Mouse (Mus musculus) brain, adult 2 months (tissue): Measurements from ENCODE around the gene Ip6k1.

Experiments
- DNase-seq: peaks from one replicate; pipeline ENCODE4 v3.0.0; 2011; ENCODE audit warnings: low read depth, low spot score

Gene Ip6k1

GRCm38 (mm10) chr9:108056361-108057261 is 54.3 kb downstream of the Ip6k1 start:
- DNase-seq, result no peak

GRCm38 (mm10) chr9:108057262-108057562 is 54.9 kb downstream of the Ip6k1 start:
- DNase-seq, result no peak

DNA sequence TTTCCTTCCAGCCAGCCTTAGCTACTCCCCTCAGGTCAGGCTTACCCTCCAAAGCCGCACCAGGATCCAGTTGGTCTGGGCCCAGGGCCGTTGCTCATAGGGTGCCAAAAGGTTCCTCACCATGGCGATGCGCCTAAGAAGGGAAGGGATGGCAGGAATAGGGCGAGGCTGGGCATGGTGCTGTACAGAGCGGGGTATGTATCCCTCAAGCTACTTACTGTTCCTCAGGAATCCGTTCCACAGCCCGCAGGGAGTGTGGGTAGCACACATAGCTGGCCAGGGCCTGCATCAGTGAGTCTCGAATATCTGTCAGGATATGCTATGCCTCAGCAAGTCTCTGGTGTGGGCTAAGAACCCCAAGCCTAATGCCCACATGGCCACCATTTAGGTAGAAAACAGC is 56.0 kb downstream of the Ip6k1 start:
- no peak for DNase-seq

DNA sequence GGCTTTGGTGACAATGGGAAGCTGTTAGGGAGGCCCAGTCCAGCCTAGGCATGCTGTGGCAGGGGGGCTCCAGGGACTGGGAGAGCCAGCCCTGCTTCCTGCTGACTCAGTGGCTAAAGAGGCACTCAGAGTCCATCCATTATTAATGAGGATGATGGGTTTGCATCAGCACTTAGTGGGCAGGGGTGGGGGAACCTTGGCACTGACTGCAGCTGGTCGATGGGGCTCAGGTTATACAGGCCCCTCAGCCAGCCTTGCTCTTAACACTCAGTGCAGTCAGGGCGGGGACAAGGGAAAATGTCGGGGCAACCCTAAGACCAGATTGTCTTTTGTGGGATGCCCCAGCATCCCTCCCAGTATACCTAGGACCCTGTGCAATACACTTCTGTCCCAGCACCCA is 59.8 kb downstream of the Ip6k1 start:
- DNase-seq, result no peak

DNA sequence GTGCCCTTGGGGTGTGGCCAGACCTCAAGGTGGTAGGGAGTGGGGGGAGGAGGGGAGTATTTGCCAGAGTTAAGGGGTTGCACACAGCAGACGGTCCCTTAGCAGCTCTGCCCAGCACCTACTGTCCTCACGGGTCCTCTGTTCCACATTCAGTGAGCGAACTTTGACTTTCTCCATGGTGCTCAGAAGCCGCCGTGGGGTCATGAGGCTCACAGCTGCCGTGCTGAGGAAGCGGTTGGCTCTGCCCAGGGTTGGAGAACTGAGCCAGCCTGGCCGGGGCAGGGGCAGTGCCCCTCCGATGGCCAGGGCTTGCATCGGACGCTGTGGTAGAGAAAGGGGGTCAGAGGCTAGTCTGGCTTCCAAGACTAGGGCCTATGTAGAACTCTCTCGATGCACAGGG is 61.1 kb downstream of the Ip6k1 start:
- DNase-seq, result no peak

GRCm38 (mm10) chr9:108065491-108066011 is 63.2 kb downstream of the Ip6k1 start:
- DNase-seq, result peak; percentile 92

DNA sequence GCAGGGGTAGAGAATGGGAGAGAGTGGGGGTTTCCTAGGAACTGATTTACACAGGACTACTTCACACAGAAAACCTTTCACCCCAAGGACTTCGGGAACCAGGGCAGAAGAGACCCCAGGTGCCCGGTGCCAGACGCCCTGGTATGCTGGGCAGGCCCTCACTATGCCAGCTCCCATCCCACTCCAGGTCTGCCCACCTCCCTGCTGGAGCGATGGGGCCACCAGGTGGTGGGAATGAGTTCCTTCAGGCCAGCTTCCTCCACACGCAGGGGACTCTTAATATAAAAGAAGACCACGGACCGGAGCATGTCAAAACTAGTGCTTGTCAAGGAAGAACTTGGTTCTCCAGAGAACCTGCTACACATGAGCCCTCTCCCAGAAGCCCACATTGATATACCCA is 64.9 kb downstream of the Ip6k1 start:
- no peak for DNase-seq

DNA sequence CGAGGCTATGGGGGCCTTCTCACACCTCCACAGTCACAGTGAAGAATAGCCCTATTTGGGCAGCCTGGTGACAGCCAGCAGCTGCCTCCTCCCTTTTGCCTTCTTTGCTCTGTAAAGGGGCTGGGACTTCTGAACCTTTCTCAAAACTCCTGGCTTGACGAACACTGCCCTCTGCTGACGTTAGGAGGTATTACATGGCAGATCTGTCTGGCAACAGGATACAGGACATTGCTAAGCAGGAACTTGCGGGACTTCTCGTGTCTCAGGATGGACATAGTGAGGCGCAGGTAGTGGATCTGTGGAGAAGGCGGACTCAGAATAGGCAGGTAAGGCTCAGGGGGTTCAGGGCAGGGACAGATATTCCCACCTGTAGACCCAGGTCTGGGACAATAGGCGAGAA is 65.6 kb downstream of the Ip6k1 start:
- DNase-seq, result peak; percentile 96

GRCm38 (mm10) chr9:108069007-108069406 is 66.7 kb downstream of the Ip6k1 start:
- no peak for DNase-seq

DNA sequence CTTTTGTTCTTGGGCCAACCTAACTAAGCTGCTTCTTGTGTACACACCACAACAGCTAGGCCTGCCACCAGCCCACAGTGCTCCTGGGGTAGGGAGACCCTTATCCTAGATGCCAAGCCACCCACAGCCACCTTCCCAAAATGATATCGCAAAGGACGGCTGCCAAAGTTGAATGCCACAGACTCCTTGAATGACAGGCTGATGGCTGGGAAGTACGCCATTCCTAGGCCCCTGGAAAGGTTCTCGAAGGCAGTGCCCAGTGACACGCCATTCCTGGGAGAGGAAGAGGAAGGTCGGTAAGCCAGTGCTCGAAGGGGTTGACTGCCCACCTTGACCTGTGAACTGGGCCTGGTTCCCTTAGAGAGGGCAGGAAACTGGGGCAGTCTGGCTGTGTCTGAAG is 67.2 kb downstream of the Ip6k1 start:
- no peak for DNase-seq

DNA sequence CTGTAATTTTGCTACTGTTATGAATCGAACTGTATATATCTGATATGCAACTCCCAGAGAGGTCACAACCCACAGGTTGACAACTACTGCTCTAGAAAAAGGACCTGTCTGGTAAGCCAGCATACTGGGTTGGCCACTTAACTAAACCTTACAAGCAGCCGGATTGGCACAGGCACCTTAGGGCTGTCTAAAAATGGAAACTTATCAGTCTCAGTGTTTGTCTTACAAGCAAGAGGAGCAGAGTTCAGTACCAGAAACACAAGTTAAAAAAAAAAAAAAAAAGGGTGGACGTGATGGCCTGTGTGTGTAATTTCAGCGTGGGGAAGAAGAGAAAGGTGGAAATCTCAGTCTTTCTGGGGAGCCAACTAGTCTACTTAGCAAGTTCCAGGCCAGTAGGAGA is 69.5 kb downstream of the Ip6k1 start:
- DNase-seq, result no peak

GRCm38 (mm10) chr9:108072481-108072924 is 70.2 kb downstream of the Ip6k1 start:
- DNase-seq, result peak; percentile 83

- peak; percentile 98 for DNase-seq
Measured at GRCm38 (mm10) chr9:108073141-108073930, 71.0 kb downstream of the Ip6k1 start.

DNA sequence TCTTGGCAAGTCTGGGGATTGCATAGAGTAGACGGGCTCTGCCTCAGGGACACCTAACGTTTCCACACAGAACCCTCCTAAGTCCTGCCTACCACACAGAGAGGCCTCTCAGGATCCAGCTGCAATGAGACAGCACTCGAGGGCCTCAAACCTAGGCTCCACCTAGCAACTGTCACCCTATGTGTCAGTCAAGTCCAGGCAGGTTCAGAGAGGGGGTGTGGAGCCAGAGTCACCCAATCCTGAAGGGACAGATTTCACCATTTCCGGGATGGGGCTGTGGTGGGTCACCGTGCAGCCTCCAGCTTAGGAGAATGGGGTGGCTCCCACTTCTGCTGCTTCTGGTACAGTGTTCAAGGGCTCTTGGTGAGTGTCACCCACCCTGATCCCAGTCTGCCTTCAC is 77.9 kb downstream of the Ip6k1 start, which contains the start of gene Mst1:
TSS of gene Mst1 (plus strand) at position 269 of the 400 bp plus-strand sequence.
- no peak for DNase-seq

DNA sequence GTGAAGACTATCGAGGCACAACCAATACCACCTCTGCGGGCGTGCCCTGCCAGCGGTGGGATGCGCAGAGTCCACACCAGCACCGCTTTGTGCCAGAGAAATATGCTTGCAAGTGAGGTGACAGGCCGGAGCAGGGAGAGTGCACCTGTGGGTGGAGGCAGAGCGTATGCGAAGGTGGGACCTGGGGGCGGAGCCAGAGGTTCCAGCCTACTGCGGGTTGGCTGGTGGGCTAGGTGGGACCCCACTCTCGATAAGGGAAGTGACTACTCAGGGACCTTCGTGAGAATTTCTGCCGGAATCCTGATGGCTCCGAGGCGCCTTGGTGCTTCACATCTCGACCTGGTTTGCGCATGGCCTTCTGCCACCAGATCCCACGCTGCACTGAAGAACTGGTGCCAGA is 80.2 kb downstream of the Ip6k1 start:
- DNase-seq, result no peak

GRCm38 (mm10) chr9:108082988-108083431 is 80.7 kb downstream of the Ip6k1 start, which contains the start of gene Rnf123:
Rnf123 (minus strand) TSS chr9:108083346.
- no peak for DNase-seq

DNA sequence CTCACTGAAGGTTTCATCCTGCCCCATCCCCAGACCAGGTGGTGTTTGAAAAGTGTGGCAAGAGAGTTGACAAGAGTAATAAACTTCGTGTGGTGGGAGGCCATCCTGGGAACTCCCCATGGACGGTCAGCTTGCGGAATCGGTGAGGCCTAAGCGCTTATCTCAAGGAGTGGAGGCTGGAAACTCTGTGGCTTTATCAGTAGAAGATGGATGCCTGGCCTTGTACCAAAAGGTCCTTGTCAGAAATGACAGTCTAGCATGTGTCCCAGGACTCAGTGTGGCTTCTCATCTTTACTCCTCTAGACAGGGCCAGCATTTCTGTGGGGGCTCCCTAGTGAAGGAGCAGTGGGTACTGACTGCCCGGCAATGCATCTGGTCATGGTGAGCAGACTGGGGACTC is 81.3 kb downstream of the Ip6k1 start:
- no peak for DNase-seq

GRCm38 (mm10) chr9:108085261-108085660 is 83.0 kb downstream of the Ip6k1 start:
- no peak for DNase-seq

DNA sequence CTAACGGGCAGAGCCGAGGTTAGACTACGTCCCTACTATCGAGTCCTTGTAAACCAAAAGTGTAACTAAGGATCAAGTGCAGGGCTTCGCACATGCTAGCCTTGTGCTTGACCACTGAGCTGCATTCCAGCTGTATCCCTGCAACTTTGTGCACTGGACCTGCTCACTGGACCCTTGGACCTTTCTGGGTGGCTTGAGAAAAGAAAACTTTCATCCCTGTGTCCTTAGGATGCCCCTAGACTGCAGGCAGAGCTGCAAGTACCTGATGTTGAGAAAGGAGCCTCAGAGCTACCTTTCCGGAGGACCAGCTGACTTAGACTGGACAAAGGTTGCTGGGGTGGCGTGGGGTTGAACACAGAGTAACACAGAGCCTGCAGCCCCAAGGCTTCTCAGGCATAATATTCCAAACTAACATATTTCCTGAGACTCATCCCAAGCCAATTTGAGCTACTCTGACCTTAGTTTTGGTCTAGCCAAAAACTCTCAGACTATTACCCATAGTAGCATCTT is 88.4 kb downstream of the Ip6k1 start:
- no peak for DNase-seq

DNA sequence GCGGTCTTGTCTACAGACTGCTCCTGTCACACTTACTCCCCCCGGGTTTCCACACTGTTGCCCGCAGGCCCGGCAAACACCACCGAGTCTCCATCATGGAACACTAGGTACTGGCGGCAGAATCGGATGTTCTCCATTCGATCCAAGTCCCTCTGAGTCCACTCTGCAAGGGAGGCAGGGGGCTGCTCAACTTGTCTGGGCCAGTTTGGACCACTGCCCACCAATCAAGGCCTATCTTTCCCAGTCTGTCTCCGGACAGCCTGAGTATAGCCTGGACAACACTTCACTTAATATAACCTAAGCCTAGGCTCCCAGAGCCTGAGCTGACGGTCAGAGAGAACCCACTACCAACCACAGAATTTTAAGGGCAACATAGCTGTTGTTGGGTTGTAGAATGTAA is 91.3 kb downstream of the Ip6k1 start:
- DNase-seq, result no peak

DNA sequence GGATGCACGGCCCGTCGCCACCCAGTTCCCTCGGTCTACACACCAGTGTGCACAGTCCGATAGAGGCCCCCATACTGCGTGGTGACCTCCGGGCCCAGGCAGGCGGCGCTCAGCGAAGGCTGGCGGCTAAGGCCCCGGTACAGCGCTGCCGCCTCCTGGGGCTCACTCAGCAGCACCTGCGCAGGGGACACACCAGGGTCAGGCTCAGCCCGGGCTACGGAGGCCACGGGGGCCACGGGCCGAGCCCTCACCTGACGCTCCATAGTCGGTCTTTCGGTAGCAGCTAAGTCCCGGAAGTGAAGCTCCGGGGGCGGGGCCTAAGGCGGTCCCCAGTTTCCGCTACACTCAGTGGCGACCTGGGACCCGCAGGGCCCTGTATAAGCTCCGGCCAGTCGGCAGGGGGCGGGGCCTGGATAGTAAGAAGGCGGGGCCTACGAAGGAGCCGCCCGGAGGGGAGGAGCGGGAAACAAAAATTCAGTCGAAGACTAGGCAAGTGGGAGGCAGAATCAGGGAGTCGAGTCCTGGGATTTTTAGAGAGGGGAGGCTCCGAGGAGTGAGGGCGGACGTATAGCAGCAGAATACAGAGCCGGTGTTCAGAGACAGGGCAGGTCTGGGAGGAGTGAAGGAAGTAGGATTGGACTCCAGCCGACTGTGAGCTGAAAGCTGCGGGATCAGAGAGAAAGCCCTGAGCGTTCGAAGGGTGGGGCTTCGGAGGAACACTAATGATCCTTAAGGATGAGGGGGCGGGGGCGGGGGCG is 92.1 kb downstream of the Ip6k1 start, which contains the start of gene Apeh:
TSS of gene Apeh (minus strand) at position 423 of the 758 bp plus-strand sequence.
- DNase-seq, result peak; percentile 93
